Mouse (Mus musculus): ENCODE data around the gene Fitm1.

Gene Fitm1

DNA sequence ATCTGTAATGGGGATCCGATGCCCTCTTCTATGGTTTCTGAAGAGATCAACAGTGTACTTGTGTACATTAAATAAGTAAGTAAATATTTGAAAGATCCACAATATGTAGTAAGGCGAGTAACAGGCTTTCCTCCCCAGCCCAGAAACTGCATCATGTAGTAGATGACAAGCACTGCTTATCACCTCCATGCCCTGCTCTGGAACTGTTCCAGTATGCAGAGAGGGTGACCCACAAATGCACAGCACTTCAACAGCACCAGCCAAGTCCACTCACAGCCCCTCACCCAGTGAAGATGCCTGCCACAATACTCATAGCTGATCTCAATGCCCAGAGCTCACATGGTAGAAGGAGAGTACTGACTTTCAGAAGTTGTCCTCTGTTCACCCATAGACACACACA, 4.8 kb upstream of the Fitm1 start:
- no peak for DNase-seq (ENCODE audit: low spot score)

DNA sequence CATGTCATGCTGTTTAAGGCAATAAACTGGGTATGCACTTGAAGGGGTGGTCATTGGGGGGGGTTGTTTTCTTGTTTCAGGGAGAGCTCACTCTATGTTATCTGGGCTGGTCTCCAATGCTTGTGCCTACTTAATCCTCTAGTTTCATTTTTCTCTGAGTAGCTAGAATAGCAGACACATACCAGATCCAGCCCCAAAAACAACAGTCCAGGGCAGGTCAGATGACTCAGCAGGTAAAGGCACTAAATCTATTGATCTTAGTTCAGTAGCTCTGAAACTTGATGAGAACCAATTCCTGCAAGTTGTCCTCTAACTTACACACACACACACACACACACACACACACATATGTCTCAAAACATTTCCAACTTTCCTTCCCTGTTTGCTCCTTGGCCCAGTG, 3.7 kb upstream of the Fitm1 start:
- DNase-seq (ENCODE audit: low spot score) = no peak

DNA sequence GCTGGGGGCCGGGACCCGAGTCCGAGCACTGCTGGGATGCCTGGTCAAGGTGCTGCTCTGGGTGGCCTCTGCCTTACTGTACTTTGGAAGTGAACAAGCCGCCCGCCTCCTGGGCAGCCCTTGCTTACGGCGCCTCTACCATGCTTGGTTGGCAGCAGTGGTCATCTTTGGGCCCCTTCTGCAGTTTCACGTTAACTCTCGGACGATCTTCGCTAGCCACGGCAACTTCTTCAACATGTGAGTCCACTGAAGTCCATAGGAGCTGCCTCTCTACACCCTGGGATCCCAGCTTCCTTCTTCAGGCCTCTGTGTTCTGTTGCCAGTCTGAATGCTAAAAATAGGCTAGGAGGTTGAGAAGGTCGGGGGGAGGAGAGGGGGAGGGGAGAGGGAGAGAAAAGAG, 294 bp downstream of the Fitm1 start:
- no peak for DNase-seq (ENCODE audit: low spot score)

DNA sequence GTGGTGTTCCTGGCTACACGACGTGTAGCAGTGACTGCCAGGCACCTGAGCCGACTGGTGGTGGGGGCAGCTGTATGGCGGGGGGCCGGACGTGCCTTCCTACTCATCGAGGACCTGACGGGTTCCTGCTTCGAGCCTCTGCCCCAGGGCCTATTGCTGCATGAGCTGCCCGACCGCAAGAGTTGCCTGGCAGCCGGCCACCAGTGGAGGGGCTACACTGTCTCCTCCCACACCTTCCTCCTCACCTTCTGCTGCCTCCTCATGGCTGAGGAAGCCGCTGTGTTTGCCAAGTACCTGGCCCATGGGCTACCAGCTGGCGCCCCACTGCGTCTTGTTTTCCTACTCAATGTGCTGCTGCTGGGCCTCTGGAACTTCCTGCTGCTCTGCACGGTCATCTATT, 959 bp downstream of the Fitm1 start:
- DNase-seq (ENCODE audit: low spot score) = peak; percentile 60

DNA sequence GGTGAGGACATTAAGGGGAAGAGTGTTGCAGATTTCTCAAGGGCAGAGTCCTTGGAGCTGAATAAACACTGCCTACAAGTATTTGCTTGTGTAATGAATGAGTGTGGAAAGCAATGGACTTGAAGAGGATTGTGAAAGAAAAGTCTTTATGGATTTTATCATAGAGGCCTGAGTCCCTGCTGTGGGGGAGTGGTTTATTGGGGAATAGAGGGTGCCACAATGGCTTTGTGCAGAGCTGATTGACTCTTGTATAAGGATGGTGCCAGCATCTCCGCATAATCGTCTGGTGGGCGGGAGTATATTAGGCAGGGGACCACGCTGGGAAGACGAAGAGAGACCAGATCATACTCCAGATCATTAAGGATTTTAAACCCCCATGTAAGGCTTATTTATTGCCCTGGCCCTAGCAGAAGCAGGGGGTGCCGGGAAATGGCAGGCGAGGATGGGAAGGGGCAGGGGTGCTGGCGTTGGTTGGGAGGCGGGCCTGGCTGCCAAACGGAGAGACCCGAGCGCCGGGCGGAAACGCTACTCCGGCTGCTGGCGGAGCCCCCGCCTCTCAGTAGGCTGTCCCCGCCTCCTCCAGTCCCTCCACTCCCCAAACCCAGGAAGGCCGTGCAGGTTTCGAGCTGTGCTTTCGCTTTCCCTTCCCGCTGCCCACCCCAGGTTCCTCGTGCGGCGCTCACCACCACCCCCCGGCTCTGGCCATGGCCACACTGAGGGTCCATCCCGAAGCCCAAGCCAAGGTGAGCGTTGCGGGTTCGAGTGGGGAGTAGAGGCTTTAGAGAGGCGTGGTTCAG, 2.7 kb downstream of the Fitm1 start, which contains the start of gene Psme1:
Gene Psme1, plus strand, starts transcription at position 253 of the 797 bp plus-strand sequence.
- DNase-seq (ENCODE audit: low spot score) = peak; percentile 82

DNA sequence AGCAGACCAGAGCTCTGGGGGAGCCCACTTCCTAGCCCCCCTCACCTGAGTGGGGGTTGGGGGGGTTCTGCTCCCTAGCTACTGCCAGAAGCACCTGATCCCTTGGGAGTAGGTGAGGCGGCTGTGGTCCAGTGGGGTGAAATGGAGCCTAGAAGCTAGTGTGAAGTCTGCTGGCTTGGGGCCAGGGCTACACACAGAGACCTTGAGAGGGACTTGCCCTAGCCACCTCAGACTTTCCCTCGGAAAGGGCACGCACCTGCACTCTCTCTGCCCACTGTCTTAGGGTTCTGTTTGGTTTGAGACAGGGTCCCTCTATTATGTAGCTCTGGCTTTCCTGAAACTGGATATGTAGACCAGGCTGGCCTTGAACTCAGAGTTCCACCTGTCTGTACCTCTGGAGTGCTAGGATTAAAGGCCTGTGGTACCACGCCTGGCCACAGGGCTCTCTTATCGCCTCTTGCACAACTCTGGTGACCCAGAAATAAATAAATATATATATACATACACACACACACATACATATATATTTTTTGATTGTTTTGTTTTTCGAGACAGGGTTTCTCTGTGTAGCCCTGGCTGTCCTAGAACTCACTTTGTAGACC, 3.4 kb downstream of the Fitm1 start:
- peak; percentile 70 for DNase-seq (ENCODE audit: low spot score)

DNA sequence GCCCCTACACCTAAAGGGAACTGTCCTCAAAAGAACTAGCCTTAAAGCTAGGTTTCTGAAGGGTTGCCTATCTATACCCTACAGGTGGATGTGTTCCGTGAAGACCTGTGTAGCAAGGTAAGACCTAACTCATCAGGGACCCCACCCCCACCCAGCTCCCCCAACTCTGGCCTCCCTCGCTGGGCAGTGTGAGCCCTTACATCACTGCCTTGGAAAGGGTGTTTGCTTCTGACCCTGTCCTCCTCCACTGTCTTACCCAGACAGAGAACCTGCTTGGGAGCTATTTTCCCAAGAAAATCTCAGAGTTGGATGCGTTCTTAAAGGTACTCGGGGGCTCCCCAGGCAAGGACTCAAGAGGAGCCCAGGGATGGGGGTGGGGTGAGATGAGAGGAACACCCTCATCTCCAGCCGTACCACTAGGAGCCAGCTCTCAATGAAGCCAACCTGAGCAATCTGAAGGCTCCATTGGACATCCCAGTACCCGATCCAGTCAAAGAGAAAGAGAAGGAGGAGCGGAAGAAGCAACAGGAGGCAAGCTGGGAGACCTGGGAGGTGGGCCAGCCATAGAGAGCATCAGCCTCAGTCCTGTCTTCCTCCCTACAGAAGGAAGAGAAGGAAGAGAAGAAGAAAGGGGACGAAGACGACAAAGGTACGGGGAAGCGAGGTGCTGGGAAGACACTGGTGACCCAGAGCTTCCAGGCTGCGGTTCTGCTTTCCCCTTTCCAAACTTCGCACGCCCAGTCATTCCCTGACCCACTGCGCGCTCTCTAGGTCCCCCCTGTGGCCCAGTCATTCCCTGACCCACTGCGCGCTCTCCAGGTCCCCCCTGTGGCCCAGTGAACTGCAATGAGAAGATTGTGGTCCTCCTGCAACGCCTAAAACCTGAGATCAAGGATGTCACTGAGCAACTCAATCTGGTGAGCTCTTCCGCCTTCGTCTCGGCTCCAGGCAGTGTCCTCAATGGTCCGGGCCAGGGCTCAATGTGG, 4.4 kb downstream of the Fitm1 start:
- no peak for DNase-seq (ENCODE audit: low spot score)

DNA sequence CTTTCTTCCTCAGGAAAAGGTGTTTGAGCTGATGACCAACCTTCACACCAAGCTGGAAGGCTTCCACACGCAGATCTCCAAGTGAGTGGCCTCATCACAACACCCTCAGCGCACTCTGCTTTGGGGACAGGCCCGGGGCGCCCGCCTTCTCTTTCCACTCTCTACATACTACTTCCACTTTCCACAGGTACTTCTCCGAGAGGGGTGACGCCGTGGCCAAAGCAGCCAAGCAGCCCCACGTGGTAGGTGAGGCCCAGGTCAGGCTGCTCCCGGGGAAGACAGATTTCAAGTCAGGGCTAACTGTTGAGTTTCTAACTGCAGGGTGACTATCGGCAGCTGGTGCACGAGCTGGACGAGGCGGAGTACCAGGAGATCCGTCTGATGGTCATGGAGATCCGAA, 5.3 kb downstream of the Fitm1 start:
- DNase-seq (ENCODE audit: low spot score) = no peak

DNA sequence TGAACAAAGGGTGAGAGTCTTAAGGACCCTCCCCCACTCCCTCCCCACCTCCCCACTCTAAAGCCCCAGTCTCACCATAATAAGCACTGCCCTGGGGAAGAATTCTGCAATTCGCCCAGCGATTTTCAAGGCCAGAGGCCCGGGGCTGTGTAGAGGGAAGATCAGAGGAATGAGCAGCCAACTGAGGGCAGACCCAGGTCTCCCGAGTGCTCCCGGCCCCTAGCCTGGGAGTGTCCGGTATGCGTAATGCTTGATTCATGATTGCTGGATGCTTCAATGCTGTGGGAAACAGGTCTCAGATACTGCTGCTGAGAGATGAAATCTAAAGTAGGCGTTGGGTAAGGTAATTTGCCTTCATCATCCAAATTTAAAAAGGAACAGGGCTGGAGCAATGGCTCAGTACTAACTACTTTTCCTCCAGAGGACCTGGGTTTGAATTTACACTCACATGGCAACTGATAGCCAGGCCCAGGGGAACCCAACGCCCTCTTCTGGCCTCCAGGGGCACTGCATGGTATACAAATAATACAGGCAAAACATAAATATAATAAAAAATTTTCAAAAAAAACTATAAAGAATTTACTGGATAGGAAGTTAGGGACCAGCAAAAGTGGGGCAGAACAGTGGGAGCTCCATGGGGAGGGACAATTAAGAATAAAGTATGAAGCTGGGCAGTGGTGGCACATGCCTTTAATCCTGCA, 6.7 kb downstream of the Fitm1 start:
- DNase-seq (ENCODE audit: low spot score) = no peak

DNA sequence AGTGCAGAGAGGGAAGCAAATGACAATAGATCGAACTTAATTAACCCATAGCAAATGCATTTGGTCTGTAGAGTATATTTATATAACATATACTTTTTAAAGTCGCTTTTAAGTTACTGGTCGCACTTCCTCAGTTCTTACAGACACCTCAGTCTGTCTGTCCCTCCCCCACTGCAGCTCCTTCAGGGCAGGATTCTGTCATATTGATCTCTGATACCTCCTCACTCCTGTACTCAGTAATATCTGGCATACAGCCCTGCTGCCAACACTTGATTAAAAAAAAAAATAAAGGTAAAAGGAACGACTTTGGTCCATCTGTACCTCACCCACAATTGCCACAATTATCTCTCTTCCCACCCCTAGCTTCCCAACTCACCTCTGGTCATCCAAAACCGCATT, 8.9 kb downstream of the Fitm1 start:
- no peak for DNase-seq (ENCODE audit: low spot score)

DNA sequence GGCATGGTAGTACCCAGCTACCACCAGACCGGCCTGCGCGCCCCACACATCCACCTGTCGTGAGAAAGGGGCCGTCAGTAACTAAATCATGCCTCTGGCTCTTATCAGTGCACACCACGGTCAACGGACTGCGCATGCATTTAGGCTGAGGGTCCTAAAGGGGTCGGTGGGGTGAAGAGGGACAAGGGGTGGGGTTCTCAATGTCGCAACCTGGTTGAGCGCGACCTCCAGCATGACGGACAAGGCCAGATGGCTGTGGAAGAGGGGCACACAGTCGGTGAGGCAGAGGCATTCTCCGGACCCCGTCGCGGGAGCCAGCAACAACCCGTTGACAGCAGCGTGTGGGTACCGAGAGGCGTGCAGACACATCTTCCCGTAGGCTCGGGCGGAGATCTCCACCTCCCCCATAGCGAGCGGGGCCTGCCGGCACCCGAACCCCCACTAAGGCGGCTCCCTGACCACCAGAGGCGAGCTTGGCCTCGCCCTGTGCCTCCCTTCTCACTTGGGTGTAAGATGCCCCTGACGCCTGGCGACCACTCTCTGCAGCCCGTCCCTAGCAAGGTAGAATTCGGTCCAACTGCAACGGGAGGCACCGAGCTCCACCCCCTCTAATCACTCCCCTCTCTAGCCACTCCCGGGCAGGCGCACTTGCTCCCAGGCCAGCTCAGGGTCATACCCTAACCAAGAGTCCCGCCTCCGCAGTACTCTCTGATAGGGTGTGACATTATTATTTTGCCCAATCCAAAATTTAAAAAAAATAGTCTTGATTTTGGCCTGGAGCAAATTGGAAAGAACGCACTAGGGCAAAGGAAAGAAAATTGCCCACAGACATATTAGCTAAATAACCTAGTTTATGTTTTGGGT, 9.5 kb downstream of the Fitm1 start, which contains the start of gene Emc9:
Gene Emc9, minus strand, starts transcription at position 601 of the 864 bp plus-strand sequence.
- DNase-seq (ENCODE audit: low spot score) = peak; percentile 83

DNA sequence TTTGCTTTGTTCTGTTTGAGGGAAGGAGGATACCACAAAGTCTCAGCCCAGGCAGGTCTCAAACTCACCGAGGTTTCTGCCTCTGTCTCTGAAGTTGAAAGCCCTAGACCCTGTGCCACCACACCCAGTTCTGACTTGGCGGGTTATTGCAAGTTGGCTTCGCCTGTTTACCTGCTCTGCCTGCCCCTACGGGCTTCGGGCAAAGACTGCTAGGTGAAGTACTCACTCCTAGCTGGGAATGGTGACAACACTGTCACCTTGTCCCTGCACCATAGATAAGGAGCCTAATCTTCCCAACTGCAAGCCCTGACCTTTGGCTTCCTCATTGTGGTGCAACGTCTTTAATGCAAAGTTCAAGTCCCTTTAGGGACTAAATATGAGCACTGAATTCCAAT, 10.1 kb downstream of the Fitm1 start:
- DNase-seq (ENCODE audit: low spot score) = no peak

DNA sequence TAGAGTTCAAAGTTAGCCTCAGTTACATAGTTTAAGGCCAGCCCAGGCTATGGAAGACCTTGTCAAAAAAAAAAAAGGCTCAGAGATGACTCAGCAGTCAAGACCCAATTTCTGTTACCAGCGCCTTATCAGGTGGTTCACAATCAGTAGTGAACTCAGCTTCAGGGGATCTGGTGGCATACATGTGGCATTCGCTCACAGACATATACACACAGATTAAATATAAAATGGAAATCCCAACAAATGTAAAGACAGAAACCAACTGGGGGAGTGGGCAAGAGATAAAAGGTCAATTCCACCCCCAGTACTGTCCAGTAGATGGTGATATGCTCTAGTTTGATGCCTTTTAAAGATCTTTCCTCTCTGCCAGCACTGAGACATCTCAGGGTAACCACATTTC, 10.7 kb downstream of the Fitm1 start:
- no peak for DNase-seq (ENCODE audit: low spot score)

DNA sequence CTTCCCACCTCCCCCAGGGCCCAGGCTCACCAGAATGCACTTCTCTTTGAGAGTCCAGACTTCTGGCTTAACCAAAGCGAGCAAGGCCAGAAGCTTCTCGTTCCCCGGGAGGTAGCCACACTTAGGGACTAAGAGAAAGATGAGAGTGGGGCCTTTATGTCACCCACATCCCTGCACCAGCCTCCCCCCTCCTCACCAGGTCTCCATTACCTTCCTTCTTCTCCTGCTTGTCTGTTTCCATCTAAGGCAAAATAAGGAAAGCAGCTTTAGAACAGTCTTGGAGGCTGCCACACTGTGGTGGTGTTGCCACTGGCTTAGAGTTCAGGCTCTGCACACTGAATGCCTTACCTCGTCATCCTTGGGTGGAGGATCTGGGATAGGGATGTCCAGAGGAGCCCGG, 13.9 kb downstream of the Fitm1 start:
- no peak for DNase-seq (ENCODE audit: low spot score)

DNA sequence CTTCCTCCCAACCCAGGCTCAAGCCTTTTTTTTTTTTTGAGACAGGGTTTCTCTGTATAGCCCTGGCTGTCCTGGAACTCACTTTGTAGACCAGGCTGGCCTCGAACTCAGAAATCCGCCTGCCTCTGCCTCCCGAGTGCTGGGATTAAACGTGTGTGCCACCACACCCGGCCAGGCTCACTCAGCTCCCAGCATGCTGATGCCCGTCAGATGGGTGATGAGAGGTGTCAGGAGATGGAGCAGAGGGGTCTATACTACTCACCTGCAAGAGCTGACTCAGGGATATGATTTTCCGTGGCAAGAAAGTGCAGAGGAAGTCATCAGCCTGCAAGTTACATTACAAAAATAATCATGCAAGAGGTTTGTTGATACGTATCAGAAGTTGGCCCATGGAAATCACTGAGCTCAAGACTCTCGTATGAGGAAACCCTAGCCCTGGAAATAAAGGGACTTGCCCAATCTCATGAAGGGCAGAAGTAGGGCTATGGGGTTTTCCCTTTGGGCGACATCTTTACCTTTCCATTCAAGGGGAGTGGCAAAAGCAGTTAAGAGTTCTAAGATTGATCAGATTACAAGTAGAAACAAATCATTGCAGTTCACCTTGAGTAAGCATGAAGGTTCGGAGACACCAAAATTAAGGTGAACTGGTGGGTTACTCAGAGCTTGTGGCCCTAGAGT, 14.5 kb downstream of the Fitm1 start:
- no peak for DNase-seq (ENCODE audit: low spot score)

DNA sequence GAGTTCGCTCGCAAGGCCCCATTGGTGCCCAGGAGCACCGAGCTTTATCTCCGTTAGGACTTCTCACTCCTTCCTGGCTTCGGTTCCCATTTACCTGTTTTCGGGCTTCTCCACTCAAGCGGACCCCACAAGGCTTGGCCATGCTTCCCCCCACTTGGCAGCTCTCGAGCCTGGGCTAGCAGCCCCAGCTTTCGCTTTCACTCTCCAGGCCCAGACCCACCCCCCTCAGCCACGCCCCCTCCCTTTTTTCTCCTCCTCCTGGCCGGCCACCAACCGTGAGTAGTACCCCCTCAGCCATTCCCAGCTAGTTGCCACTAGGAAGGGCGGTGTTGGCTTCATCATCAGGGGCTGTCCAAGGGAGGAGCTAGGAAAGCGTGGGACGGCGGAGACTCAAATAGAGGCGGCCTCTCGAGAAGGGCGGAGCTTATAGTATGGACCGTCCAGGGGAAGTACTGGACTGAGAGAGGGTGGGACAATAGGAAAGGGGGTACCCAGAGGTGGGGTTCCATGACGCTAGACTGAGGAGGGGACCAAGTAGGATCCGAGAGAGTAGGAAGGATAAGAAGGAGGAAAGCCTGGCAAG, 15.4 kb downstream of the Fitm1 start, which contains the start of gene Psme2:
Gene Psme2, minus strand, starts transcription at position 366 of the 583 bp plus-strand sequence.
- peak; percentile 93 for DNase-seq (ENCODE audit: low spot score)

DNA sequence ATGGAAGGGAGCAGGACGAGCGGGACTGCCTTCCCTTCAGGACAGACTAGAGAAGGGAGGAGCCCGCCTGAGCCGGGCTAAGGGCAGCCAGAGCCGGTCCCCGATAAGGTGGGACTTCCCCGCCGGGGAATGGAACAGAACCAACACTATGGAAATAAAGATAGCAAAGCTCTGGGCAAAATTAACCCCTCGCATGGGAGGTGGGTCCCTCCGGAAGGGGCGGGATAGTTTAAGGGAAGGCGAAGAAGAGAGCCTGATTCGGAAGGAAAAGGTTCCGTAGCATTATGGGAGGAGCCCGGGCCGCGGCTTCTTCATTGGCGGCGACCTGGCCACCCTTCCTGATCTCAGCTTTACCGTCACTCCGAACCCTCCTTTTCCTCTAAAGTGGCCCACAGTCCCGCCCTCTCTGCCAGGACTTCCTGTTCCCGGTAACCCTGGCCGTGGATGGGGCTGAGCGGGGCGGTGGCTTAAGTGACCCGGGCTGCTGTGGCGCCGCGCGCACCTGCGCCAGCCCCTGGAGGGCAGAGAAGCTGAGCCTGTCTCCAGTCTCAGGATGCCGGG, 16.0 kb downstream of the Fitm1 start, which contains the start of gene Rnf31:
Gene Rnf31, plus strand, starts transcription at position 378 of the 561 bp plus-strand sequence.
- DNase-seq (ENCODE audit: low spot score) = peak; percentile 92

DNA sequence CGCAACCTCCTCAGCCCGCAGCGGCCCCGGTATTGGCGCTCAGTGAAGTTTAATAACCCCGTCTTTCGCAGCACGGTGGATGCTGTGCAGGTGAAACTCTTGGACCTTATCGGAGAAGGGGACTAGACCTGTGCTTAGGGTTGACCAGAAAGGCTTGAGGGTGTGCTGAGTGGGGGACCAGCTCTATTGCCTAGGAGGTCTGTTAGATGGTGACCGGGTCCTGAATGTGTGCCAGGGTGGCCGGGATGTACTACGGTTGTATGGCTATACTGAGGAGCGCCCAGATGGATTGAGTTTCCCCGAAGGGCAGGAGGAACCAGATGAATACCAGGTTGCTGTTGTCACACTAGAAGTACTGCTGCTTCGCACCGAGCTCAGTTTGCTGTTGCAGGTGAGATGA, 16.8 kb downstream of the Fitm1 start:
- DNase-seq (ENCODE audit: low spot score) = no peak

DNA sequence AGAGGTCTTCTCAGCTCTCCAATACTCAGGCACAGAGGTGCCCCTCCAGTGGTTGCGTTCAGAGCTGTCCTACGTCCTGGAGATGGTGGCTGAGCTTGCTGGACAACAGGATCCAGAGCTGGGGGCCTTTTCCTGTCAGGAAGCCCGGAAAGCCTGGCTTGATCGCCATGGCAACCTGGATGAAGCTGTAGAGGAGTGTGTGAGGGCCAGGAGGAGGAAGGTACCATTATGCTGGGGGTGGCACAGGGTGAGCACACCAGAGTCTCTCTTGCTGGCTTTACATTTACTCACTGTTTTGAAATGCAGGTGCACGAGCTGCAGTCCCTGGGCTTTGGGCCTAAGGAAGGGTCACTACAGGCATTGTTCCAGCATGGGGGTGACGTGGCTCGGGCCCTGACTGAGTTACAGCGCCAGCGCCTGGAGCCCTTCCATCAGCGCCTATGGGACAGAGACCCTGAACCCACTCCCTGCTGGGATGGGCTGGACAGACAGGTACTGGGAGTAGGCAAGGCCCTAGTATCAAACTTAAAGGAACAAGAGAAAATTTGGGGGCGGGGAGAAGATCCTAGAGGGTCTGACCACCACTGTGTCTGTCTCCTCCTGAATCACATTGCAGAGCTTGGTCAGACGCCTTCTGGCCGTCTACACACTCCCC, 20.7 kb downstream of the Fitm1 start:
- DNase-seq (ENCODE audit: low spot score) = no peak

Measured in testis, postnatal 14 days (tissue).